Mouse (Mus musculus): ENCODE results near the gene Gm9887.

- TF ChIP-seq CTCF (IDR thresholded peaks at IDR 0.05; ENCODE audit: extremely low read depth, insufficient read depth, low read length) (no peak), POLR2A (IDR thresholded peaks at IDR 0.05; ENCODE audit: extremely low read depth, insufficient read depth, low read length) (no peak)
Observed at GRCm38 (mm10) chr12:69370936-69371335, 1.3 kb downstream of the Gm9887 start.
